Mouse (Mus musculus) intestine, embryonic 14.5 days (tissue): ENCODE measurements around the gene Ppy. TPM values are rescaled to one million over a fixed set of nuclear protein-coding genes. Genes with fewer than 3 reads are reported as not detected.

Experiments
- polyA plus RNA-seq: library from polyadenylated mRNA; unstranded; fragments of >200 nt; fragmentation: Nextera tagmentation; extraction: Ambion mirVana; gene quantifications from 2 replicates; pipeline ENCODE4 v1.2.1, GENCODE M21; 2014

Gene Ppy
- polyA plus RNA-seq, 1 experiment from 2014 or later: 2.0 TPM

Other genes starting within 250 kb of the Ppy start
- gene Meox1, start 206.9 kb downstream of the Ppy start, polyA plus RNA-seq: 3.3 and 4.0 TPM in 2 replicates
- gene Sost, start 134.3 kb downstream of the Ppy start, polyA plus RNA-seq: not detected in 2 replicates
- gene Cfap97d1, start 117.0 kb downstream of the Ppy start, polyA plus RNA-seq: not detected in 2 replicates
- gene Dusp3, start 114.3 kb downstream of the Ppy start, polyA plus RNA-seq: 25.3 and 27.0 TPM in 2 replicates
- 11.0 and 12.2 TPM in 2 replicates for gene Mpp3, start 72.9 kb downstream of the Ppy start, polyA plus RNA-seq
- 0.31 and 0.51 TPM in 2 replicates for gene Cd300lg, start 59.8 kb downstream of the Ppy start, polyA plus RNA-seq
- 7.0 TPM in 2 replicates for gene Mpp2, start 12.8 kb downstream of the Ppy start, polyA plus RNA-seq
- gene Pyy, start 6.5 kb upstream of the Ppy start, polyA plus RNA-seq: 41.5 TPM in 1 of 2 replicates, not detected in the other
- 1.7 and 3.4 TPM in 2 replicates for gene Nags, start 44.2 kb upstream of the Ppy start, polyA plus RNA-seq
- gene Tmem101, start 55.1 kb upstream of the Ppy start, polyA plus RNA-seq: 22.6 and 27.1 TPM in 2 replicates
- gene Lsm12, start 84.0 kb upstream of the Ppy start, polyA plus RNA-seq: 88.4 and 89.9 TPM in 2 replicates
- 36.0 and 37.4 TPM in 2 replicates for gene G6pc3, start 88.3 kb upstream of the Ppy start, polyA plus RNA-seq
- gene Hdac5, start 128.8 kb upstream of the Ppy start, polyA plus RNA-seq: 45.4 and 53.2 TPM in 2 replicates
- 16.5 and 16.6 TPM in 2 replicates for gene BC030867, start 147.6 kb upstream of the Ppy start, polyA plus RNA-seq
- 0.08 and 0.16 TPM in 2 replicates for gene Asb16, start 167.4 kb upstream of the Ppy start, polyA plus RNA-seq
- 50.5 and 55.5 TPM in 2 replicates for gene Tmub2, start 183.6 kb upstream of the Ppy start, polyA plus RNA-seq
- 17.5 and 18.1 TPM in 2 replicates for gene Atxn7l3, start 195.3 kb upstream of the Ppy start, polyA plus RNA-seq
- gene Ubtf, start 218.4 kb upstream of the Ppy start, polyA plus RNA-seq: 85.5 and 86.0 TPM in 2 replicates